Mouse (Mus musculus) c-Kit-positive CD71-negative TER-119-negative erythroid progenitor cells, embryonic 14.5 days (primary cell): ENCODE measurements around the gene Gm9268.
"Not testable (repeated sequence)": the region's sequence is repeated elsewhere in the genome, so short reads cannot be mapped to it uniquely, and the experiment has no call there.

Experiments used
- DNase-seq: peaks from one replicate; pipeline ENCODE4 v3.0.0-alpha.2; 2013; ENCODE audit warnings: low read depth

Gene Gm9268

DNA sequence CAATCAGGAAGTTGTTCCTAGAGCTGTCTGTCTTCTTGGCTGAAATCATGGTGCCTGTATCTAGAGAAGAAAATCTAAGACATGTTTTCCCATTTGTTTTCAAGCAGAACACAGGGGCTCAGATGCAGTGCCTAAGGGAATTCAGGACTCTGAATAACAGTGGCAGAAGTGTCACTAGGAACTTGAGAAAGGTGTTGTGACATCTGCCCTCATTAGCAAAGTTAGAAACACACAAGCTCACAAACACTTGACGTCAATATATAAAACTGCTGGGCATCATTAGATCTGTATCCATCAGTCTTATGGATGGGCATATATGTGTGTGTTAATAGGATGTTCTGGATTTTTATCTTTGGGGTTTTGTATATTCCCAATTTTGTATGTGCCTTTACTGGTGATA, at the start of gene Gm9268:
TSS of gene Gm9268 (plus strand) at position 301 of the 400 bp plus-strand sequence.
- not testable (repeated sequence) for DNase-seq

DNA sequence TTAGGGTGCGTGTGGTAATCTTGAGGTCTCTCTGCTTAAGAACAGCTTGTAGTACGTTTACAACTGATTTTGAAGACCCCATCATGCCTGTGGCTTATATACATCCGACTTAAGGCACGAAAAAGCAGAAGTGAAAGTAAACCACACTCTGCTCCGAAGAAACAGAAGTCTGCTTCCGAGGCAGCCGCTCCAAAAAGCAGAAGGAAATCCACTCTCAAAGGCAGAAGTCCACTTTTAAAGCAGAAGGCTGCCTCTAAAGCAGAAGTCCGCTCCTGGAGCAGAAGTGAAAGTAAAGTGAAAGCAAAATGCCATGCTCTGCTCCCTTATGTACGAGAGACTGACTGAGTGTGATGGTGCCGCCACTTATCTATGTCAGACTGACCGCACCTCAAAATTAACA, 38.5 kb upstream of the Gm9268 start:
- peak; percentile 25 for DNase-seq

GRCm38 (mm10) chr7:42980739-42981138, 37.8 kb upstream of the Gm9268 start:
- no peak for DNase-seq

DNA sequence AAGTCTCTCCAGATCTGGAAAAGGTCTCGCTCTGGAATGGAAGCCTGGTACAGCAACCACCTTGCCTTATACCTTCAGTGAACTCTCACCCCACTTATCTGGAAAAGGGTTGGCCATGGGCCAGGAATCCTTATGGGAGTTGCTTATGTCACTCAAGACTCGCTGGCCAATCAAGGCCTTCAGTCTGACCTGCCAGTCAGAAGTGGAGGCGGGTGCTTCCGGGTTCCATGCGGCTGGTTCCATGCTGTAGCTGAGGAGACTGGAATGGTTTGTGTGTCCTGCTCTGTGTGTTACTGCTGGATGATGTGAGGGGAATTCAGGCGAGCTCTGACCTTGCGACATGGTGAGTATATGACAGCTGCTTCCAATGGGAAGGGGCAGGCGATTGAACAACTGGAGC, 59.3 kb downstream of the Gm9268 start:
- no peak for DNase-seq
